Mouse (Mus musculus): ENCODE data around the gene Ddhd1. TPM values are rescaled to one million over a fixed set of nuclear protein-coding genes. Genes with fewer than 3 reads are reported as not detected.

The Ddhd1 gene
- polyA plus RNA-seq, 1 experiment = 9.5 TPM

GRCm38 (mm10) chr14:45559018-45559417 is 98.9 kb downstream of the Ddhd1 start:
- no peak for TF ChIP-seq GATA1 (IDR thresholded peaks at IDR 0.05; ENCODE audit: low read length)

GRCm38 (mm10) chr14:45554336-45554735 is 103.6 kb downstream of the Ddhd1 start:
- TF ChIP-seq GATA1 (IDR thresholded peaks at IDR 0.05; ENCODE audit: low read length) = no peak

GRCm38 (mm10) chr14:45553854-45554253 is 104.1 kb downstream of the Ddhd1 start:
- TF ChIP-seq GATA1 (IDR thresholded peaks at IDR 0.05; ENCODE audit: low read length) = no peak

- no peak for TF ChIP-seq GATA1 (IDR thresholded peaks at IDR 0.05; ENCODE audit: low read length)
These were observed 105.5 kb downstream of the Ddhd1 start for GRCm38 (mm10) chr14:45552431-45552830.

DNA sequence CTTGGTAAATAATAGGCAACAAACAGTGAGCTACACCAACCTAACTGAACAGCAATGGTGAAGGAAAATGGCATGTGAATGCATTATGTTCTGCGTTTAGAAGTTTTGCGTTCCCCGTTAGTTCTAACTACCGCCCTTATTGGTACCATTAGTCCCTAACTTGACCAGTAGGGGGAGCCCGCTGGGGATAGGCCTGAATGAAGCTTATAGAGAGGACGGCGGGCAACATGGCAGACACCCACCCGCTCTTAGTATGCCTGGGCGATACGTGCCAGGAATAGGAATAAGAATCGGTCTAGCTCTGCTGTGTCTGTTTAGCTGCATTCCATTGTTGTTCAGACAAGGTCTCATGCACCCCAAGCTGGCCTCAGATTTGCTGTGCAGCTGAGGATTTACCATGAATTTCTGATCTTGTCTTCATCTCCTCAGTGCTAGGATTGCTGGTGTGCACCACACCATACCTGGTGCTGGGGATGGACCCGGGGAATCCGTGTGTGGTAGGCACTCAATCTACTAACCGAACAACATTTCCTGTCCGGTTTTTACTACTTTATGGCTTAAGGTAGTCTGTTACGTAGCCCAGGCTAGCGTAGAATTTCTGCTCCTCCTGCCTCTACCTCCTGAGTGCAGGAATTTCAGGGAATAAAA is 106.7 kb downstream of the Ddhd1 start:
- no peak for TF ChIP-seq GATA1 (IDR thresholded peaks at IDR 0.05; ENCODE audit: low read length)

DNA sequence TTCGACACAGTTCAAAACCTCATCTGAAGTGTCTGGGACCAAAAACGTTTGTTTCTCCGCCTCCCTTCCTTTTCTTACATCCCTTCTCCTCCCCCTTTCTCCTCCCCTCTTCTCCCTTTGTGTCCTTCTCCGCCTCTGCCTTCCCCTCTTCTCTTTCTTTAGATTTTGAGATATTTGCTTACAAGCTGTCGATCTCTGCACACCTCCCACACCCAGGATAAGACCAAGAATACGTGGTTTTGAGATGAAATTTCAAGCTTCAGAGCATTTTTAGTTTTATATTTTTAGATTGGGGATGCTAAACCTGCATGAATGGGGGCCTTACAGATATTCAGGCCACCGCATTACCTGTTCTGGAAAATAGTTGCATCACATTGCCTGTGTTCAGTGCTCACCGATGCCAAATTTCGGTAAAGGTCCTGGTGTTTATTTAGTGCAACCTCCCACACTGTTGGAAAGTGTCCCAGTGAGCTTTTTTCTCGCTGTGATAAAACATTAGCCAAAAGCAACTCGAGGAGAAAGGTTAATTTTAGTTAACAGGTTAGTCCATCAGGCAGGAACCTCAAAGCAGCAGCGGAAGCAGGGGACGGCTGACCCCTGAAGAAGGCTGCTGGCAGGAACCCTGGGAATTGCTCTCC is 107.8 kb downstream of the Ddhd1 start:
- no peak for TF ChIP-seq GATA1 (IDR thresholded peaks at IDR 0.05; ENCODE audit: low read length)

DNA sequence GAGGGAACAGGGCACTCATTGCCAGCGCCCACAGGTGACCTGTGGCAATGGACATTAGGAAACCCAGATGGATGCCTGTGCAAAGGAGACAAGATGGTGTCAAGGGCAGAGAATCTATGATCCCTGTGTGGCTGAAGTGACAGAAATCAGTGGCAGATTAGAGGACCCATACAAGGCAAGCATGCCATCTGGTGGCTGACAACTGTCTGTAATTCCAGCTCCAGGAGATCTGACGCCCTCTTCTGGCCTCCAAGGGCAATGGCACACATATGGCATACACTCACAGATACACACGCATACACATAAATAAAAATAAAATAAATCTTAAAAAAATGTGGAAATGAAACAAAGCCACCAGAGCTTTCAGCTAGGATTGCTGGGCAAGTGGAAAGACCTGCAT is 109.8 kb downstream of the Ddhd1 start:
- TF ChIP-seq GATA1 (IDR thresholded peaks at IDR 0.05; ENCODE audit: low read length) = no peak

DNA sequence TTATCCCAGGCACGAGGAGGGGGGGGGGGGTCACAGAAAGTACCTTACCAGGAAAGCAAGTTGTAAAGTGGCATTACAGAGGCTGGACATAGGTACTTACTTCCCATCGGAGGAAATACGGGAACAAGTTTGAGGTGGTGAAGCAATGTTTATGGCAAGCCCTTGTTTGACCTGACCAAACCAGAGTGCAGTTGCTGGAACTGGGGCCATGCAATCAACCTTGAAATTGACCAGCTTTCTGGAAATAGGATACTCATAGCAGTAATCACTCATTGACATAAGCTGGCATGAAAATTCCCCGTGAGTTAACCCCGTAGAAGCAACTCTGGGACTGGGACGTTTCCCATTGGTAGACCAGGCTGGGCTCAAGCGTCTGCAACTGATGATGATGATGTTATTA is 113.0 kb downstream of the Ddhd1 start:
- no peak for TF ChIP-seq GATA1 (IDR thresholded peaks at IDR 0.05; ENCODE audit: low read length)

GRCm38 (mm10) chr14:45544026-45544425 is 113.9 kb downstream of the Ddhd1 start:
- TF ChIP-seq GATA1 (IDR thresholded peaks at IDR 0.05; ENCODE audit: low read length) = no peak

GRCm38 (mm10) chr14:45539659-45540468 is 118.1 kb downstream of the Ddhd1 start:
- no peak for TF ChIP-seq GATA1 (IDR thresholded peaks at IDR 0.05; ENCODE audit: low read length)

Other genes with a start within 250 kb of the Ddhd1 start
- not detected in 2 replicates for gene Fermt2, start 128.0 kb downstream of the Ddhd1 start, polyA plus RNA-seq (2012)